Mouse (Mus musculus): ENCODE measurements around the gene Chst8.

The Chst8 gene

DNA sequence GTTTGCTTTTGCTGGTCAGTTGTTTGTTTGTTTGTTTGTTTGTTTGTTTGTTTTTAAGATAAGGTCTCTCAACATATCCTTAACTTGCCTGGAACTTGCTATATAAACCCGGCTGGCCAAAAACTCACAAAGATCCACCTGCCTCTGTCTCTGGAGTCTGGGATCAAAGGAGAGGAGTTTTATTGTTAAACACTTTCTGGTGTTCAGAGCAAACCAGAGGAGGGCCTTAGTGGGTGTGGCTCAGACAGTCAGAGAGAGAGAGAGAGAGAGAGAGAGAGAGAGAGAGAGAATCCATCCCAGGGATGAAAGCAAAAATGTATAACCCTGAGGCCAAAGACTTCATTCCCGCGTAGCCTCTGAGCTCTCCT lies 13.1 kb downstream of the Chst8 start:
- DNase-seq = no peak

DNA sequence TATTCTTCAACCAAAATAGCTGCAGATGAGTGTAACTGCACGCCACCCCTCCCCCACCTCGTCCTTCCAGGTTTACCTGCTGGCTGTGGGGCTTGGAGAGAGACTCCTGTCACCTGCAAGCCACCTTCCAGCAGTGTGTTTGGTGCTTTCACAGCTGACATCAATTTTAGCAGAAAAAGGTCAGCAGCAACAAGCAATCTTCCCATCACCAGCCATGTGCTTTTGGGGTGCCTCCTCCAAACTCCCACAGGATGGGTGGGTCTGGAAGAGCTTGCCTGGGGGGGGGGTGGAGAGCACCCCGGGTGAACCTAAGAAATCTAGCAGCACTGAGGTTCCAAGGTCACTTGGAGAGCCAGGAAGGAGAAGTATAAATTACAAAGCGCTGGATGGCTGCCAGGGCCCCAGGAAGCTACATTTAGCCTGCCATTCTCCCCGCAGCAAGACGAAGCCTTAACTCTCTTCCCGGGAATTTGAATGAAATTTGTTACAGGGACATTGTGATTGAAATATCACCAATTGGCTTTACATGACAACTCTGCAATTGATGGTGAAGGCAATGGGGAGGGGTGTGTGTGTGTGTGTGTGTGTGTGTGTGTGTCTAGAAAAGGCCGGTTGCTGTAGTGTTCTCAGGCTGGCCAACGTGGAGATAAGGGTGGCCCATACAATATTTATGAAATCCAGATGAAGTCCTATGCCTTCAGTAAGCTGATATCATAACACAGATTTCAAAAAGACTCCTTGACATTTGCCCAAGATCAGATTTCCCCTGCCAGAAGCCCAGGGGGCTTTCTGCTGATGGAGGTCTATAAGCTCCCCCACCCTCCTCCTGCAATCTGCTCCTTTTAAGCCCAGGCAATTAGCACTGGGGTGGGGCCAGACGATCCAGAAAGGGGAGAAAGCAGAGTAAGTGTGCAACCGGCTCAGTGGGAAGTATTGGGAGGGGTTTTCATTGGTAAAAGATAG lies 13.8 kb downstream of the Chst8 start:
- peak; percentile 82 for DNase-seq

DNA sequence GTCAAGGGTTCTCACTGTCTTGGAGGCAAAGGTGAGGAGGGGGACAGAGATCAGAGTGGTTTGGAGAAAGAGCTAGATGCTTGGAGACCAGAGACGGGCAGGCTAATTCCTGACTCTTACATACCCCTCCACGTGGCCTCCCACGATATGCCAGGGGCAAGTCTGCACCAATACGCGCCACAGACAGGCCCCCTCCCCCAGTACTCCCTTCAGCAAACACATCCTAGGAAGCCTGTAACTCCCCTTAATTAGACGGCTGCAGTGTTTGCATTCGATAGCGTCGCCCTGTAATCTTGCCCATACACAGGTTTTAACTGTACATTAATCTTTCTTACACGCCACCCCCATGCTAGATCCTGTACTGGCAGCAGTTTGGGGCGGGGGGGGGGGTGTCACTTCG lies 14.5 kb downstream of the Chst8 start:
- no peak for DNase-seq

DNA sequence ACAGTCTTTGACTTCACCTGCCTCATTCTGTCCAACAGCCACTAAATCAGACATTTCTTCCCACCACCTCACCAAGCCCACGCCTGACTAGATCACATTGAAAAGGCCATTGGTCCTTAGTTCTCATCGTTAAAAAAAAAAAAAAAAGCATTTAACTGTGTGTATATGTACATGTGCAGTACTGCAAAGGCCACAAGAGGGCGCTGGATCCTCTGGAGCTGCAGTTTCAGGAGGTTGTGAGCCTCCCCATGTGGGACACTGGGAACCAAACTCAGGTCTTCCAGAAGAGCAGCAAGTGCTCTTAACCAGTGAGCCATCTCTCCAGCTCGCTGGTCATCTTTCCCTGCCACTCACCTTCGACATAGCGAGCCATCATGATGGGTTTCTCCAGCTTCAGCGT lies 22.1 kb downstream of the Chst8 start:
- no peak for DNase-seq

DNA sequence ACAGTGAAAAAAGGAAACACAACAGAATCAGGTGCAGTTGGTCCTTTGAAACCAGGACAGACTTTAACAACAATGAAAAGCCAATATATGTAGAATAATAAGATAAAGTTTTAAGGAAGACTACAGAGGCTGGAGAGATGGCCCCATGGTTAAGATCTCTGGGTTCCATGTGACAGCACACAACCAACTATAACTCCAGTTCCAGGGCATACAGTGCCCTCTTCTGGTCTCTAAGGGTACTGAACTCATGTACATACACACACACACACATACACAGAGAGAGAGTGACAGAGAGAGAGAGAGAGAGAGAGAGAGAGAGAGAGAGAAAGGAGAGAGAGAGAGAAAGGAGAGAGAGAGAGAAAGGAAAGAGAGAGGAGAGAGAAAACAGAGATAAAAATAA lies 25.3 kb downstream of the Chst8 start:
- DNase-seq = no peak

DNA sequence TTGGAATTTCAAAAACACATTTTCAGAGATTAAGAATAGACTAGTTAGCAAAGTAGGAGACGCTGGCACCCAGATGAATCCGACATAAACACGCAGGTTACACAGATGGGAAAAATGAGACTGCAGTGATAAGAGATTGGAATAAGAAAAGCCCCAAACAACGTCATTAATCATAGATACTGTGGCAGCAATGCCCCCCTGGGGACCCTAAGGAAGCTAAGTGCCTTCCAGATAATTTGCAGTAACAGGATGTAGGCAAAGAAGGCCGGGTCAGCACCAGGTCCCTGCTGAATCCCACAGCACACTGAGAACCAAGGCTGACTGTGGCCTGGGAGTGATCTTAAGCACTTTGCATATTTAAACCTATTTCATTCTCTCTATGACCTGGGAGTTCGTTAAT lies 27.5 kb downstream of the Chst8 start:
- DNase-seq = no peak

DNA sequence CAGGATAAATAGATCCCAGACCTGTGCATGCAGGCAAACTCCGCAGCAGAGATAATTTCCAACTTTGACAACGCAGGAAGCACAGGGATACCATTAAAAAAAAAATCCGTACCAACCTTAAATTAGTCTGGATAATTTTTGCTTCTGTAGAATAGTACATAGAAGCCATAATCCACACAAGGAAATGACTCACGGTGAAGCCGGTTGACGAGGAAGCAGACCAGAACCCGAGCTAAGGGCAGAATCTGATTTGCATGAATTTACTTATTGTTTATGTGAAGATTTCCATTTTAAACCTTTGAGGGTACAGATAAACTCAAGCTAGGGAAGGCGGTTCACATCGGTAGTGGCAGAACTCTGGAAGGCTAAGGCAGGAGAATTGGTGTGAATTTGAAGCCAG lies 28.0 kb downstream of the Chst8 start:
- DNase-seq = no peak

DNA sequence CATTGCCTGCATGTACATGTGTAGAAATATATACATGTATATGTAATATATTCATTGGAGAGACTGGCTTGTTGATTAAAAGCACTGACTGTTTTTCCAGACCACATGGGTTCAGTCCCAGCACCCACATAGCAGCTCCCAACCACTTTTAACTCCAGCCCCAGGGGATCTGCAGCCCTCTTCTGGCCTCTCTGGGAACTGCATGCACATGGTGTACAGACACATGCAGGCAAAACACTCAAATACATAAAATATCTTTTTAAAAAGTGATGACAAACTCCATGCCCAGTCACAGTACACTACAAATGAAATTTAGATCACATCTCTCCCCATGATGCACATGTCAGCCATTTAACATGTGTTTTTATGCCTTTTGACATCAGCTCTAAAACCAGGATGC lies 30.5 kb downstream of the Chst8 start:
- DNase-seq = no peak

DNA sequence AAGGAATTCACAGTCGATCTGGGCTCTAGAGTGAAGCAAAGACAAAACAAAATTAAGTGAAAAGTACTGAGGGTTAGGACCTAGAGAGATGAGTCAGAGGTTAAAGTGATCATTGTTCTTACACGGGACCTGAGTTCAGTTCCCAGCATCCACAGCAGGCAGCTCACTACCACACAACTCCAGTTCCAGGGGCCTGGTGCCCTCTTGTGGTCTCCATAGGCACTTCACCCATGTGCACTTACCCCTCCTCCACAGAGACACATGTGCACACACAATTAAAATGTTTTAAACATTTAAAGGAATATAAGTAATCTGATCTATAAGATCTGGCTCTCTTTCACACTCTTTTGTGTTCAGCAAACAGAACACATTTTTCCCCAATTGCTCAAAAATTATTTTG lies 31.3 kb downstream of the Chst8 start:
- DNase-seq = no peak

DNA sequence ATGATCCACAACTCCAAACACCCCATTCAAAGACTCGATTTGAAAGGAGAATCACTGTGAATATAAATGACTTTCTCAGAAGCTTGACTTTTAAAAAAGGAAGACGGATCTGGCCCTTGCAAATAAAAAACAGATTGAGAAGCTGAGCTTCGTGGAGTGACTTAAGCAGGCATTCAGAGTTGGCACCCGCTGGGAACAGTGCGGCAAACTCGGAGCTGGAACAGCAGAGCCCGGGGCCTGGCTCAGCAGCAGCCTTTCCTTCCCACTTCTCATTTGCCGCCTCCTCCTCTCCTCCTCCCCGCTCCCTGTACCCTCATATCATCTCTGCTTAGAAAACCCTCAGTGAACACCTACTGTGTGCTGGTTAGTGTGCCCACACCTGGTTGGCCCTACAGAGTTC lies 34.1 kb downstream of the Chst8 start:
- no peak for DNase-seq

DNA sequence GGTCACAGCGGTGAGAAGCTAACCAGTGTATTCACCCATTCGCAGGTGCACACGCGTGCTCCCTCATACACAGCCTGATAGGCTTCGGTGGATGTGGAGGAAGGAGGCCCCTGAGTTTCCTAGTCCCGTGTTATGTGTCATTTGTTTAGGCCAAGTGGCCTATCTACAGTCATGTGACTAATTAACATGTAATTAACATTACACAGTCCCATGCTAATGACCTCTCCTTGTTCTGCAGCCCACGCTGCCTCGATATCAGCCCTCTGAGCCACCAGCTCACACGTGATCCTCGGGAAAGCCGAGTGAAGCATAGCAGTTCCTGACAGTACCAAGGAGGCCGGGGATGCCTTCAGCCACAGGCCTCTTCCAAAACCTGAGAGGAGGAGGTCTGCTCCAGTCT lies 36.9 kb downstream of the Chst8 start:
- DNase-seq = no peak

DNA sequence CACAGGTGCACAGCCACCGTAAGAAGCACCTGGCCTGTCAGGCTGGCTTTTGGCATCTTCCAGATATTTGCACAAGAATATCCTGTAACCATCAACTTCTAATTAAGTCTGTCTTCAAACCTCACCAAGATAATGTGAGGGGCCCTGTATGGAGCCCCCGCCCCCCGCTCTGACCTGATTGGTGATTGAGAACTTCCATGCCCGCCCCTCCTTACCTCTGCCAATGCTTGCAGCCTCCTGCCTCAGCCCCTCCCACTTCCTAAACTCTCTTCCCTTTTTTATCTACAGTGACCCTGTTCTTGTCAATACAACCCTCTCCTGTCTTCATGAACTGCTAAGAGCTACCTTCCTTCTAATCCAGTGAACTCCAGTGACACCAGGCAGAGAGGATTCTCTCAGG lies 37.6 kb downstream of the Chst8 start:
- DNase-seq = no peak

DNA sequence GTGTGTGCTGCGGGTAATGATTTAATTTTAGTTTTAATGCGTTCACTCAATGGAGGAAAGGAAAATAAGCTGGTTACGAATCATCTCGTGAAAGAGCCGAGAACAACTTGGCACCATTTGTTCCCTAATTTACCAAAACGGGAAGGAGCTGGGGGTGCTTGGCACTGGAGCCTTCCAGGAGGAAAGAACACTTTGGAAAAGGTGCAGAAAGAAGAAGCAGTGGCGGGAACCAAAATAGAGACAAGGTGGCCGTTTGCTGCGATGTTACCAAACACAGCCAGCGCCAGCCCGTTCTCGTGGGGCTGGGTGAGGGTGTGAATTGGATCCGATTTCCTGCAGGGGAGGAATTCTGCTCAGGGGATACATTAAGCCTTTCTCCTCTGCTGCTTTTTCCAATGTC lies 38.5 kb downstream of the Chst8 start:
- DNase-seq = no peak

DNA sequence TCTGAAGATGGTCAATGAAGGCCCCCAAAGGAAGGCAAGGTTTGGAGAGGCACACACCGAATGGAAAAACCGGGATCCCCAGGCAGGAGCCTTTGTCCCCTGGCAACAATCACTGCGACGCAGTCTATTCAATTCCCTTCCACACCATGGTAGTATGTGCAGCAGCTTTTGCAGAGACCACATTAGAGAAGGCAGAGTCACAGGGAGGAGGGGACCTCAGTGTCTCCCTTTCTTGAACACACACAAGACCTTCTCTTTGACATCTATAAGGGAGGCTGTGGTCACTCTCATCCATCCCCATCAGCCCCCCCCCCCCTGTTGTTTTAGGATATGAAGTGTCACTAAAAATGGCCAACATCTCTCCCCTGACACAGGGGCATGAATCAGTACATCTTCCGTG lies 39.2 kb downstream of the Chst8 start:
- DNase-seq = no peak

DNA sequence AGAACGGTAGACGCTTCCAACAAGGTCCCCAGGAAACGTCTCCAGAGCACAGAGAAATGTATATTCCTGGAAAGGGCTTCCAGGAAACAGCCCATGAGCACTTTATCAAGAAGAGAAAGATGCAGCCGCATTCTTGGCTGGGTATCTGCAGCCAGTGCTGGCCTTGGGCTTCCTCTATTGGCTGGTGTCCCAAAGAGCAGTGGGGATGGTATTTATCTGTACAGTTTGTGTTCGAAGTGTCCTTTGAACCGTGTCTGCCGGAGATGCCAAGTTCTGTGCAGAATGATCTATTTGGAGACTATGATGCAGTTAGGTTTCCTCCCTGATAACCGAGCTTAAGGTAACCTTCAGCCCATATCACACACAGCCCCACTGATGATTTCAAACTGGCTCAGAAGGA lies 43.0 kb downstream of the Chst8 start:
- peak; percentile 52 for DNase-seq

DNA sequence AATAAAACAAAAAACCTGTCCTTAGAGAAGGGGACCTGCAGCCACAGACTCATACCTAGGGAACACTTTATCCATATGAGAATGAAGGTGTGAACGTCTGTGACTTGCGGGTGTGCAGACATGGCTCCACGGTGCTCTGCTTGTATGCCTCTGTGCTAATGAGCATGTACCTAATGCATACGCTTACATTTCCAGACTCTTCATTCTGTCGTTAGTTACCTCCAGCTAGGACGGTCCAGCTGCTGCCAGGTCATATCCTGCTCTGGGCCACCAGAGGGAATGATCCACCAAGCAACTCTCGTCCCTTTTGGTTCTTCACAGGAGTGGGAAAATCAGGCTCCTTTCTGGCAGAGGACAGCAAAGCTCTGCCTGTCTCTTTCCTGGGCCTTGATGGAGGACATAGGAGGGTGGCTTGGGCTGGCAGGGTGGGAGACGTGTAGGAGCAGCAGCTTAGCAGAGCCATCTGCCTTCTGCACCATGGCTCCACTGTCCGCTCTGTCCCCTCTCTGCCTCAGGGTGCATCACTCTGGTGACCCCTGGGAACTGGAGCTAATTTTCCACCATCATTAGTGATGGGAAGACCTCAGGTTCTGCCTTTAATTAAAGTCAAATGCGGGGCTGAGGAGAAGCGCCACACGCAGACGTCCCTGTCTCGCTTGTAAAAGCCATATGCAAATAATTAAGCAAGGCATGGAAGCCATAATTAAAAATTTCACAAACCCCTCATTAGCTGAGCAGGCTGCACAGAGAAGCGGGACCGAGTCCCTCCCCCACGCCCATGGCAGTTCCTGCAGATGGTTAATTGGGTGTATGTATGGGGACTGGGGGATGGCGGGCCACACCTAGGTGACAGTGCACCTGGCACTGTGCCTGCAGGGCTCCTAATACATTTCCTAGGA lies 48.0 kb downstream of the Chst8 start:
- no peak for DNase-seq

DNA sequence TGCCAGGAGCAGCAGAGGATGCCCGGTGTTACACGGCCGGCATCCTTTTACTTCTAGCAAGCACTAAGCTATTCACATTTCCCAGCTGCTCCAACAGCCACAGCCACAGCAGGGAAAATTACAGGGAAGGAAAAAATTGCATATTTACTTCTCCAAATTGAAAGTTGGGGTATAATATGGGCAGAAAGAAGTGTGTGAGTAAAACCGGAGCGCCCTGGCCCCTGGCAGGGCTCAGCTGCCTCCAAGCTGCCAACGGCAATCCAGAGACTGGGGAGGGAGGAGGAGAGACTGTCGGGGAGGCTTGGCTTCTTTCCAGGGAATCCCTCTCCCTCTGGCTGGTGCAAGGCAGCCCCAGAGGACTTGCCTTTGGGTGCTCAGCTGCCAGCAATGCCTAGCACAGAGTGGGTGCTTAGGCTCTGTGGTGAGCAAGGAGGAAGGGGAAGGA lies 53.1 kb downstream of the Chst8 start:
- DNase-seq = peak; percentile 50

DNA sequence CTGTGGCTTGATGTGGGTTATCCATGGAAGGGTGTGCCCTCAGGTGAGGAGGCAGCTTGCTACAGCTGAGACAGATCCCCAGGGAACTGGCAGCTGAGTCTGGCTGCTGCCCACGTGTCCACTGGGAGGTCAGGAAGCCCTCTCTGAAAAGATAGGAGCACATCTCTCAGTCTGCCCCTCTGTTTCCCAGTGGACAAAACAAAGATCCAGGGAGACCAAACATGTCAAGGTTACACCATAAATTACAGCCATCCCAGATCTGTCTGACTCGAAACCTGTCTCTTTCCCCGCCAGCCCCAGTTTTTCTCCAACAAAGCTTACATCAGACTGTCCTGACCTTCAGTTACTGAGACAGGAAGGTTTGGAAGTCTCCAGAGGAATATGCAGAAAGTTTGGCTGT lies 53.8 kb downstream of the Chst8 start:
- no peak for DNase-seq

DNA sequence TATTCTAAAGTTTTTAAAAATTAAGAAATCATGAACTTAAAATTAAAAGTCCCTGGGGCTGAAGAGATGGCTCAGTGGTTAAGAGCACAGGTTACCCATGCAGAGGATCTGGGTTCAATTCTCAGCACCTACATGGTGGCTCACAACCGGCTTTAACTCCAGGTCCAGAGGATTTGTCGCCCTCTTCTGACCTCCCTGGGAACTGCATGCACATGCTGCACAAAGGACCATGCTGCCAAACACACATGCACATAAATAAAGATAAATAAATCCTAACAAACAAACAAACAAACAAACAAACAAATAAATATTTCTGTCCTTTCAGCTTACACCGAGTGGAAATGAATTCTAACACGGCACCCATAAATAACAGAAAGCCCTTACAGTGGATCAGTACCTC lies 55.0 kb downstream of the Chst8 start:
- no peak for DNase-seq

DNA sequence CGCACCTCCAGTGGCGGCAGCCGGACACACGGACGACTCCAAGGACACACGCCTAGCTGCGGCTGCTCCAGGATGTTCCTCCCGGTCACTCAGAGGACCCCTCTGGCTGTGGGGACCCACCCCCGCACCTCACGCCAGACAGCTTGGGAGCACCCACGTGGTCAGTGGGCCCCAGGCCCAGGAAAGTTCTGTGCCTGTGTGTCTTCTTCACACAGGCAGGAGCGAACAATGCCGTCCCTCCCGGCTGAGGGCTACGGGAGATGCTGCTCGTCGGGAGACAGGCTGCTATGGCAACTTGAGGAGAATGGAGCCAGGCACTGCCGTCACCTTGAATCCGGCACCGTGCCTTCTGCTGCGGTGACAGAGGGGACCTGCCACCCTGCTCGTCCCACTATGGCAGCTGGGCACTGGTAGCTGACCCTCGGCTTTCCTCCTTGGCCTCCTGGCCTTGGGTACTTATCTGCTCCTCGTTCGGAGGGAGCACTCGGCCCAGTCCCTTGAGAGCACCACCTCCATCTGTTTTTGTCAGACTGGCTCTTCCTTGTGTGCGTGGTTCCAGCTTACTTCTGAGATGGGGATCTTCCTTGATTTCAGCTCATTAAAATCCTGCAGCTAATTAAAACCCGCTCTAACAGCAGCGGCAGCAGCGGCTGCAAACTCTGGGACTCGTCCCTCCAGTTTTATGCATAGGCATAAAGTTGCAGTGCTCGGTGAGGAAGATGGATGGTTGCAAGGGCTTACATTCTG lies 59.2 kb downstream of the Chst8 start:
- no peak for DNase-seq

DNA sequence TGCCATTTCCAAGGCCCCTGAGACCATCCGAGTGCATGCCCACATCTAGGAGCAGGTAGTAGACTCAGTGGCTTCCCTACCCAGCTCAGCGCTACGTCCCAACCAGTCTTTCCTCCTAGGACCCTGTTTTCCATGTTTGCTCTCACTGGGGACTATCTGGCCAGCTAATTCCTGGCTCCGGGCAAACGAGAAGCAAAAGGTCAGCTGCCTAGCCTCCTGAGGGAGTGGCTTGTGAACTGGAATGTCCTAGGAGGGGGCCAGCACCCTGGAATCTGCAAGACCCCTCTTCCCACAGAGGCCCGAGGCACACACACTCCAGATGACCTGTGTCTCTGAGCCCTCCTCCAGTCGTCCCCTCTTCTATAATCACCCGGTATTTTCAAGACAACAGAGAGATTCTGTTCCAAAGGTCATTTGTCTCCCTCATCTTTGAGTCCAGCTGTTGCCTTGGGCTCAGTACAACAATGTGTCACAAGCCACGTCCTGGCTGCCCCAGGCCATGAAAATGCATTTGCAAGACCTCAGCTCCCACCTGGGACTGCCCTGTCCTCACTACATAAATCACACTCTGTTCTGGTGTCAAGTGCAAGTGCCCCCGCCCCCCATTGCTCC lies 60.3 kb downstream of the Chst8 start:
- DNase-seq = peak; percentile 66

DNA sequence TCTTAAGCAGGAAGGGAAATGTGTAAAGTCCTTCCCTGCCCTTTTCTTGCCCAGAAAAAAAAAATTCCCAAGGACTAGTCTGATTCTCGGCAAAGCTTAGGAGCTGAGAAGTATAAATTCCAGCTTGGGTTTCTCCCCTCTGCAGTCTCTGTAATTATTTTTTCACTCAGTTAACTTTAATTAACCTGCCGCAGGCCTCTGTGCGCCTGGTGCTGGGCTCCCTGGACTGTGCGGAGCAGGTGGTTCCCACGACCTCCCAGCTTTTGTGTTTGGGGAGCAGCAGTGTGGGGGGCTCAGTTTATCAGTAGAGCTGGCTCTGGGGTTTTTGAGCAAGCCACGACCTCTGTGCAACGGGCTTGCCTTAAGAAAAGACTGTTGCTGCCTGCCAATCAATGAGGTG lies 62.2 kb downstream of the Chst8 start:
- DNase-seq = no peak

DNA sequence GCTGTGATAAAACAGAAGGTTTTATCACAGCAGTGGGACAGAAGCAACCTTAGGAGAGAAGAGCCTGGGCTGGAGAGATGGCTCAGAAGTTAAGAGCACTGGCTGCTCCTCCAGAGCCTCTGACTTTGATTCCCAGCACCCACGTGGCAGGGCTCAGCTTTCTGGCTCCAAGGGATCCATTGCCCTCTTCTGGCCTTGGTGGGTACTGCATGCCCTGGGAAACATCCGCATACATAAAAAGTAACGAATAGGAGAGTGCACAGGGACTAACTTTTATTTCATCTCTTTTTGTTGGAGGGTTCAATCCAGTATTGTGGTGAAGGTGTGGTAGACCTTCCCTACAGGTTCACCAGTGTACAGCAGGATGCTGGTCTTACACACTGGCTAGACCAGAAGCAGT lies 62.8 kb downstream of the Chst8 start:
- DNase-seq = peak; percentile 68
